Mouse (Mus musculus): ENCODE data around the gene Ttc39a. TPM values are rescaled to one million over a fixed set of nuclear protein-coding genes. Genes with fewer than 3 reads are reported as not detected.

Gene Ttc39a
- polyA plus RNA-seq, 1 experiment, result 1.3 TPM

DNA sequence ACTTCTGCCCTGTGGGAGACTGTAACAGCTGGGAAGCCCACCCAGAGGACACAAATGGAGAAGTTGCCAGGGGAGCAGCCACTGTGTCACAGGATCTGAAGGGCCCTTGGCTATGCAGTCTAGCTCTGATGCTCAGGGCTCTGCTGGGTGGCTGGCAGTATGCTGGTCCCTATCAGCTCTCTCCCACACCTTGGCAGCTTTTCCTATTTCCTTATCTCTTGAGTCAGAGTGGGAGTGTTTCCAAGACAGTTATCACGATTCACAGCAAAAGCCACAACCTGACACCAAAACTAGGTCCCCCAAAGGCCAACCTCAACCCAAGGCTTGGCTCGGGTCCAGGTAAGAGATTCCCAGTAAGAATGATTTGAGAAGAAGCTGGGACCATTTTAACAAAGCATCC is 39.0 kb downstream of the Ttc39a start:
- TF ChIP-seq POLR2A (IDR thresholded peaks at IDR 0.05; ENCODE audit: borderline replicate concordance, low read depth, low read length), result no peak
- no peak for TF ChIP-seq CTCF (IDR thresholded peaks at IDR 0.05; ENCODE audit: low read depth, low read length)
- no peak overlapping the region for H3K4me3 ChIP-seq (ENCODE audit: insufficient read depth, low read length)
- peaks cover 14% of the 10 kb centered on the region for H3K4me1 ChIP-seq (ENCODE audit: control insufficient read depth, insufficient read depth, low read length)
- no peak overlapping the region for H3K27ac ChIP-seq (ENCODE audit: insufficient read depth, low read depth, low read length)

DNA sequence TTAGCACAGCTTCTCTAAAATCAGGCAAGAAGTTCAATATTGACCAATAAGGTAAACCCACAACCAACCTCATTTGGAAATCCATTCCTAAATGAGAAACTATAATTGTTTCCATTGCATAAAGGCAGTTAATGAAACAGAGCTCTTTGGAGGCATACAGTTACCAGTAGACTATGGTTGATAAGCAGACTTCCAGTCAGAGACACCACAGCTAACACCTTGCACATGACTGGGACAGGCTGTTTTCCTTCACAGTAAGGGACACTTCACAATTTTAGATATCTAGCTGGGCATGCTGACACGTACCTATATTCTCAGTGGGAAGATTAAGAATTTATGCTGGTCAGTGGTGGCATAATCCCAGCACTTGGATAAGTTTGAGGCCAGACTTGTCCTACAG is 39.5 kb downstream of the Ttc39a start:
- H3K4me1 ChIP-seq (ENCODE audit: control insufficient read depth, insufficient read depth, low read length), result peaks cover 14% of the 10 kb centered on the region
- no peak overlapping the region for H3K4me3 ChIP-seq (ENCODE audit: insufficient read depth, low read length)
- no peak overlapping the region for H3K27ac ChIP-seq (ENCODE audit: insufficient read depth, low read depth, low read length)
- no peak for TF ChIP-seq CTCF (IDR thresholded peaks at IDR 0.05; ENCODE audit: low read depth, low read length)

DNA sequence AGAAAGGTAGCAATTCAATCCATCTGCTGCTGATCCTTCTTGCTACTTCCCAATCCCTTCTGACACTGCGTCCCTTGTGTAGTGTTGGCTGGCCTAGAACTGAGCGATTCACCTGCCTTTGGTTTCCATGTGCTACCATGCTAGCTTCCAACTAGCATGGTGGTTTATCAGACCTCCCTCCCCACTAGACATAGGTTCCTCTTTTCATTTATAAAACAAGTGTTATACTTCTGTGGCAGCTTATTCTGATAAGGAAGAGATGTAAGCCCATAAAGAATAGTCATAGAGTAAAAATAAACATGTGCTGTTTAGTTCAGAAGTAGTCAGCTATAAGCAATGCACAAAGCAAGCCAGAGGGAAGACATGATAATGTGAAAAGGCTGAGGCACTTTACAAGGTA is 42.1 kb downstream of the Ttc39a start:
- TF ChIP-seq POLR2A (IDR thresholded peaks at IDR 0.05; ENCODE audit: borderline replicate concordance, low read depth, low read length), result no peak
- TF ChIP-seq CTCF (IDR thresholded peaks at IDR 0.05; ENCODE audit: low read depth, low read length), result no peak
- H3K4me1 ChIP-seq (ENCODE audit: control insufficient read depth, insufficient read depth, low read length), result peaks cover 17% of the 10 kb centered on the region
- no peak overlapping the region for H3K27ac ChIP-seq (ENCODE audit: insufficient read depth, low read depth, low read length)
- no peak overlapping the region for H3K4me3 ChIP-seq (ENCODE audit: insufficient read depth, low read length)

DNA sequence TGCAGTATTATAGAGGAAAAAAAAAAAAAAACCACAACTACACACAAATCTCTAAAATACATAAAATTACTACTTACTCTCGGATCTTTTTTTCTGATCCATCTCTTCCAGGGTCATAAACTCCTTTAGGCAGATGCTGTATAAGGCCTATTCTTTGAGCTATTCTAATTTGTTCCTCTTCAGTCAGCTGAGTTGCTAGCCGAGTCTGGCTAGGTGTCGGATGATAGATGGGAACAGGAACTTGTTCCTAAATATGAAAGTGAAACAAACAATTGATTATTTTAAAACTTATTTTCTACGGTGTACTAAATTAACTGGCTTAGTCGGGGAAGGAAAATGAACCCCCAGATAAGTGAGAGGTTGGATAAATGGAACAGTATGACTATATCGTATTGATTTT is 50.4 kb downstream of the Ttc39a start:
- no peak for TF ChIP-seq POLR2A (IDR thresholded peaks at IDR 0.05; ENCODE audit: borderline replicate concordance, low read depth, low read length)
- TF ChIP-seq CTCF (IDR thresholded peaks at IDR 0.05; ENCODE audit: low read depth, low read length), result no peak
- Histone ChIP-seq H3K4me1 (ENCODE audit: control insufficient read depth, insufficient read depth, low read length) (peaks cover 11% of the 10 kb centered on the region), H3K27ac (ENCODE audit: insufficient read depth, low read depth, low read length) (no peak overlapping the region), H3K4me3 (ENCODE audit: insufficient read depth, low read length) (no peak overlapping the region)

DNA sequence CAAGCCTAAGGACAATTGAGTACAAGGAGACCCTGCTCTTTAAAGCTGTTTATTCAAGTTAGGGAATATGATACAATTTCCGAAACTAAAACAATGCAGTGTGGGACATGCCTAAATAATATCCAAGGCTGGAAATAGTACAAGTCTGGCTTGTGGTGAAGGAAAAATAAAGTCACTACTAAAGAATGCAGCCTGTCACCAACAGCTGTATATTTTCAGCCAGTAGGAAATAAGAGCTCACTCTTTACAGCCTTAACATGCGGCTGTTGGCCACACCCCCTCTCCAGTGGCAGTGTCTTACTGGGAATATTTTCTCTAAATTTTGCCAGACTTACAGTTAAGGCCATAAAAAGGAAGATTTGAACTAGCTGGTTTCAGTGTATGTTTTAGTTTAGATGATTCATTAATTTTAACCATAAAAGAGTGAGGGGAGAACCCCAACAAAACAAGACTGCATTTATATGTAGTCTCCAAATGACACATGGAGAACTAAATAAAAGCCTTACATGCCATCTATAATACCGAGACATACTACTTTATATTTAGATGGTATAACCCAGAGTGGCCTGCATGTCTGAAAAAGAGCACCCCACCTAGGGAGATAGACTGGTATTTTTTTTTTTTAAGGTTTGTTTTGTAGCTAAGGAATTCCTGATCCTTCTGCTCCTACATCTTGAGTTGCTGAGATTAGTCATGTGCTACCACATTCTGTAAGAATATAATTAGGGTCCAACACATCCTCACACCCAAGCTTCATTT is 54.2 kb downstream of the Ttc39a start:
- peaks cover 14% of the 10 kb centered on the region for H3K4me1 ChIP-seq (ENCODE audit: control insufficient read depth, insufficient read depth, low read length)
- no peak overlapping the region for H3K4me3 ChIP-seq (ENCODE audit: insufficient read depth, low read length)
- TF ChIP-seq CTCF (IDR thresholded peaks at IDR 0.05; ENCODE audit: low read depth, low read length), result no peak
- TF ChIP-seq POLR2A (IDR thresholded peaks at IDR 0.05; ENCODE audit: borderline replicate concordance, low read depth, low read length), result no peak
- H3K27ac ChIP-seq (ENCODE audit: insufficient read depth, low read depth, low read length), result no peak overlapping the region

DNA sequence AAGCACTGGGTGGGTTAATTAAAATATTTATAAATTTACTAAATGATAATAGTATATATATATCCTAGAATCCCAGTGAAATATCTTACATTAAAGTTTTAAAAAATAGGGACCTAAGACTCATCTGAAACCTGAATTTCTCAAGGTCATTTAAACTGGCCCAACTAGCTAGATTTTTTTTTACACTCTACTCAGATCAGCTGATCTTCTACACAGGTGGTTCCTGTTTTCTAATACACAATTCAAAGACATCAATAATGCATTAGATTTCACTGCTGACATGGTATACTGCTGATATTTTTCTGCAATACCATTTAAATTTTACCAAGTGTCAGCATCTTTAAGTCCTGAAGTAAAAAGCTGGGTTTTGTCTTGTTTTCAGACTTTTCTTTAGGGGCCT is 57.5 kb downstream of the Ttc39a start:
- no peak overlapping the region for H3K4me3 ChIP-seq (ENCODE audit: insufficient read depth, low read length)
- TF ChIP-seq CTCF (IDR thresholded peaks at IDR 0.05; ENCODE audit: low read depth, low read length), result no peak
- no peak for TF ChIP-seq POLR2A (IDR thresholded peaks at IDR 0.05; ENCODE audit: borderline replicate concordance, low read depth, low read length)
- H3K4me1 ChIP-seq (ENCODE audit: control insufficient read depth, insufficient read depth, low read length), result peaks cover 7% of the 10 kb centered on the region
- no peak overlapping the region for H3K27ac ChIP-seq (ENCODE audit: insufficient read depth, low read depth, low read length)

DNA sequence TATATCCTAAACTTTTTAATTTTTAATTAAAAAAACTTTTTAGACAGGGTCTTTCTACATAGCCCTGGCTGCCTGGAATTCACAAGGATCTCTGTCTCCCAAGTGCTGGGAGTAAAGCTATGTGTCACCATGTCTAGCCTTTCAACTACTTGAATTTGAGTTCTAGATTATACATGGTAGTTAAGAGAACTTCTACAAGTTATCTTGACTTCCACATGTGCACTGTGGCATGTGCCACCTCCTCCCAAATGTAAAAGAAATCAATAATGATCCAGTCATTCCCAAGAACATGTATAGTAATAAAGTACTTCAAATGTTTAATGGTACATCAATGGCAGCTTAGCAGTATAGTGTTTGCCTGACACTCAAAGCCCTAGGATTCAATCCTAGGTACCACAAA is 61.3 kb downstream of the Ttc39a start:
- TF ChIP-seq CTCF (IDR thresholded peaks at IDR 0.05; ENCODE audit: low read depth, low read length) (no peak), POLR2A (IDR thresholded peaks at IDR 0.05; ENCODE audit: borderline replicate concordance, low read depth, low read length) (no peak)
- peaks cover 17% of the 10 kb centered on the region for H3K4me1 ChIP-seq (ENCODE audit: control insufficient read depth, insufficient read depth, low read length)
- no peak overlapping the region for H3K27ac ChIP-seq (ENCODE audit: insufficient read depth, low read depth, low read length)
- no peak overlapping the region for H3K4me3 ChIP-seq (ENCODE audit: insufficient read depth, low read length)

DNA sequence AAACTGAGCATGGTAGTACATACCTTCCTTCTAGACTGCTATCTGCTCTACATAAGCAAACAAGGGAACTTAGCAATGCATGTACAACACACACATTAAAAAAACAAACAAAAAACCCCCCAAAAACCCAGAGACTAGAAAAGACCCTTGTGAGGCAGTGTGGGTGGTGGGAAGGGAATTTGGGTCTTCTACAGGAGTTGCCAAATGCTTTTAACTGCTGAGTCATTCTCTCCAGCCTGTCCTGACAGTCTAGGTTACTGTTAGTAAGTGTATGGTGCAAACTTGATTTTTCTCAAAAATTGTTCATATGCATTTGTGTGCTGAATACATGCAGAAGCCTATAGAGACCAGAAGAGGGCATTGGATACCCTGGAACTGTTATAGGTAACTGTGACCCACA is 65.2 kb downstream of the Ttc39a start:
- no peak overlapping the region for H3K27ac ChIP-seq (ENCODE audit: insufficient read depth, low read depth, low read length)
- TF ChIP-seq CTCF (IDR thresholded peaks at IDR 0.05; ENCODE audit: low read depth, low read length), result no peak
- TF ChIP-seq POLR2A (IDR thresholded peaks at IDR 0.05; ENCODE audit: borderline replicate concordance, low read depth, low read length), result no peak
- peaks cover 22% of the 10 kb centered on the region for H3K4me1 ChIP-seq (ENCODE audit: control insufficient read depth, insufficient read depth, low read length)
- no peak overlapping the region for H3K4me3 ChIP-seq (ENCODE audit: insufficient read depth, low read length)

DNA sequence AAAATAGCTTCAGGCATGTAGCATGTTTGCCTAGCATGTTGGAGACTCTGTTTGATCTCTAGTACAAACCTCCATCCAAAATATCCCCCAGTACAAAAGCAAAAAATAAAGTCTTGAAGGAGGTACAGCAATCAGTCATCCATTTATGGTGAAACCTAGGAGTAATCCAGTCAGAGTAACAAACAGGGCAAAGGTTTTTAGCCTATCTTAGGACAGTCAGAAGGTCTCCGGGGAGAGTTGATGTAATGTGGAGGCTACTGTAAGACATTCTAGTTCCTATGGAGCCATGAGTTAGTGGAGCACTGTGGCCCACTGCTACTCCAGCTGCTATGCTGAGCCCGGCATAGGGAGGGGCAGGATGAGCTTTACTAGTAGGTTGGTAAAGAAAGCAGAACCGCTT is 66.1 kb downstream of the Ttc39a start:
- H3K27ac ChIP-seq (ENCODE audit: insufficient read depth, low read depth, low read length), result no peak overlapping the region
- H3K4me1 ChIP-seq (ENCODE audit: control insufficient read depth, insufficient read depth, low read length), result peaks cover 22% of the 10 kb centered on the region
- TF ChIP-seq CTCF (IDR thresholded peaks at IDR 0.05; ENCODE audit: low read depth, low read length), result no peak
- H3K4me3 ChIP-seq (ENCODE audit: insufficient read depth, low read length), result no peak overlapping the region

DNA sequence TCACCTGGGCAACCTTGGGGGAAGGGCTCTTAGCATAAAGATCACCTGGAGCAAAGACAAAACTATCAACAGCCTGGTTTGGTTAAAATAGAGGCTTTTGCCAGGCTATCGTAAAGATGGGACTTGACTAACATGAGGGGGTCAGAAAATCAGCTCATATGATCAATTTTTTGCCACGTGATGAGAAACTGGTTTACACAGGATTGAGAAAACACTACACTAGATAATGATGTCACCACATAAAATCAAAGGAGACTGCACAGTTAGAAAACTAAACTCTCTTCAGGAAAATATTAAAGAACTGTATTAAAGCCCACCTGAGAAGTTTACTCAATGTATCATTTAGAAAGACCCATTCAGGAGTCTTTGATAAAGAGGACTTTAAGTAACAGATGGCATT is 68.7 kb downstream of the Ttc39a start:
- Histone ChIP-seq H3K4me1 (ENCODE audit: control insufficient read depth, insufficient read depth, low read length) (peaks cover 22% of the 10 kb centered on the region), H3K27ac (ENCODE audit: insufficient read depth, low read depth, low read length) (no peak overlapping the region), H3K4me3 (ENCODE audit: insufficient read depth, low read length) (no peak overlapping the region)
- no peak for TF ChIP-seq CTCF (IDR thresholded peaks at IDR 0.05; ENCODE audit: low read depth, low read length)
- TF ChIP-seq POLR2A (IDR thresholded peaks at IDR 0.05; ENCODE audit: borderline replicate concordance, low read depth, low read length), result no peak

All from bone marrow macrophage, adult 2 months (primary cell).